Mouse (Mus musculus): ENCODE results near the gene Mb21d2. TPM values are rescaled to one million over a fixed set of nuclear protein-coding genes. Genes with fewer than 3 reads are reported as not detected.

Gene Mb21d2
- 10 to 100 TPM in 2 of 4 experiments, 1 to 10 TPM in 2; 8.9 to 14.4 (median 11.4) TPM for total RNA-seq (2022)

DNA sequence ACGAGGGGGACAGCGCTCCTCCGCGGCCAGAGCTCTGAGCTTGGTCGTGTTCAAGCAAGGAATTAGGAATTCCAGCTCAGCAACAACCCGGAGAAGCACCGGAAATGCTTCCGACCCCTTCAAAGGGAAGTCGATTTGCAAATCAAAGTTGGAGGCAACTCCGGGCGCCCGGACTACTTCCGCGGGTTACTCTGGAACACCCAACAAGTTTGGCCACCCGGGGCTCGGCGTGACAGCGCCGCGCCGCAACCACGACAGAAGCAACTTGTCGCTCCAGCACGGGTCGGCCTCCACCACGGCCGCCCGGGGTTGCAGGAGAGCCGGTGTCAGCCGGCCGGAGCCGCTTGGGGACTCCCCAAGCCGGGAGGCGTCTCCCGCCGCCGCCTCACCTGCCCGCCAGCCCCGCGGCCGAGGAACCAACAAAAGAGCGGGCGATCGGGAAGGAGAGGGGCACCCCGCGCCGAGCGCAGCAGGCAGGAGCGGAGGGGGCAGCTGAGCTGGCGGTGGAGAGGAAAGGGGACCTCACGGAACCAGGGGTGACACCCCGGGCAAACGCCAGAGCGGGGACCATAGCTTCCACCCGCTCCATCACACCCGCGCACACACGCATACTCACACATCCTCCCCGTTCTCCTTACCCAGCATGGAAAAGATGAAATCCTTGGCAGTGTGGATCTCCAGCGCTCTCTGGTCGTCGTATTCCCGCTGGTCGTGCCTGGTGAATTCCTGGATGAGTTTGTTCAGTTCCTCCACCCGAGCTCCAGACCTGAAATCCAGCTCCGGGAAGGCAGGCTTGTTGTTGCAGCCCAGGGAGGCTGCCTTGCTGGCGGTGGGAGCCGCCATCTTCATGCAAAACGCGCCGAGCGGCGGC lies at the start of gene Mb21d2:
Gene Mb21d2, minus strand, starts transcription at position 859 of the 871 bp plus-strand sequence.
- DNase-seq (ENCODE audit: low spot score in 2 of 2), result peak; percentile 8 to 23

DNA sequence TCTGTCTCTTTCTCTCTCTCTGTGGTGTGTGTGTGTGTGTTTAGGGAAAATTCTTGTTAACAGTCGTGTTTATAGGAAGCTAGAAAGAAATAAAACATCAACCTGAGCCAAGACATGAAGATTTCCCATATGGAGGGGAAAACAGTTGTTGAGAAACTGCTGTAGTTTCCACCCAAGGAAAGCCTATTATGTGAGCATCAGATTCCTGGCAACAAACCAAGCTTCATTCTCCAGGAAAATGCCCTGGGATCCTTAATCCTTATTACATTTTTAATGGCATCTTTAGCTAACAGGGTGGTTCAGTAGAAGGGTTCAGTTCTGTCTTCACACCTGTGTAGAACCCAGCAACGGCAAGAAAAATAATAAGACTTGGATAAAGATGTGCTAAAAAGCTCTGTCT lies 36.8 kb upstream of the Mb21d2 start:
- no peak for DNase-seq (ENCODE audit: low spot score in 2 of 2)

DNA sequence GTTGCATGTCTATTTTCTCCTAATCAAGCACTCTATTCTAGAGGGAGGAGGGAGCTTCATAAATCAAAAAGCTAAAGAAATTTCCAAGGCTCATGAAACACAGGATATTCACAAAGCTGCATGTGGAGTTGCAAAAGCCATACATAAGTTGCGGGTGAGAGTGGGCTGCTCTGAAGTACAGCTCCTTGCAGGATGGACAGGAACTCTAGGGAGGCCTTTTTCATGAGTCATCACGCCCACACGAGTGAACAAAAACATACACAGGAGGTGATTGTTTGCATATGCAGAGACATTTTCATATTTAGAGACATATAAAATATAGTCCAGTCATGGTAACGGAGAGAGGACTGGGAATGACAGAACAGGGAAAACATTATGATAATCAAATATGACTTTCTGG lies 34.6 kb upstream of the Mb21d2 start:
- no peak for DNase-seq (ENCODE audit: low spot score in 2 of 2)

DNA sequence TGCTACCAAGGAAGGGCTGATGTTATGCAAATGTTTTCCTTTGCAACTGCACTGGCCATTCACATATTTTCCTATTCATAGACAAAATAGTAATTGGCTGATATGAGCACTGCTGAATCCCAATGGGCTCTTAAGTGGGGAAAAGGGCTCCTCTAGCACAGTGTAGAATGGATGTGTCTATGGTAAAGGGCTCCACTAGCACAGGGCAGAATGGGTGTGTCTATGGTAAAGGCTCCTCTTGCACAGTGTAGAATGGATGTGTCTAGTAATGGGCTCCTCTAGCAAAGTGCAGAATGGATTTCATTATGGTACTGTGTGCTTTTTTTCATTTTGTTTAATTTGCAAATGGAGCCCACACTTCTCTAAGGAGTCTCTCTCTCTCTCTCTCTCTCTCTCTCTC lies 33.5 kb upstream of the Mb21d2 start:
- no peak for DNase-seq (ENCODE audit: low spot score in 2 of 2)

DNA sequence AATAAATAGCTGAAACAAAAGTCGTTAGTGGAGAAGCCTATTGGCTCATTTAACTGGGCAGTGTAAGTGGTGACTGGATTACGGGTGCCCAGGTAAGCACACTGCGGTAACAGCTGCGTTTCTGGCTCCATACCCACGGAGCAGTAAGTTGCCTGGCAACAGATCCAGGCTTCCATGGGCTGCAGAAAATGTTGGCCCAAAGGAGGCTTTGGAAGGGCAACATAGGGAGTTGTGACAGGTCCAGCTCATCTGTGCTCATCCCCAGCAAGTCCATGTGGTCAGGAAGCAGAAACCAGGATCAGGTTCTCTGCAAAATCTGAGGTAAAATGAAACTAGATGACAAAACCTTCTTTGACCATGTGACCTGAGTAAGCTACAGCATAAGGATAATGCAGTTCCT lies 20.3 kb upstream of the Mb21d2 start:
- DNase-seq (ENCODE audit: low spot score in 2 of 2), result no peak

DNA sequence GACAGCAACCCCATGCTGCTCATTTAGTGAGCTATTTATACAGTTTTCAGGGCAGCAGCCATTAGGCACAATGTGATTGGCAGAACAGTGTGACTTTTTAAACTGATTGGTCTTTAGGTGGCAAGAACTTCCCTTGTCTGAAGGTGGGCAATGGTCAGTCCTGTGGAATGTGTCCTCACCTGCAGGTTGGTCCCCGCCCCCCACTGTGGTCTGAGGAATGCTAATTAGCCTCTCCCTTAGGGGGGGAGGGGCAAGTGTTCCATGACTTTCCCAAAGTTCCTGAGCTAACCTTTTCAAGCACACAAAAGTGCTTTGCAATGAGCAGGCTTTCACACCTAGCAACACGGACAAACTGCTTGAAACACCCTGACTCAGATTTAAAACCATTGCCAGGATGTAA lies 13.8 kb upstream of the Mb21d2 start:
- DNase-seq (ENCODE audit: low spot score in 2 of 2), result no peak

DNA sequence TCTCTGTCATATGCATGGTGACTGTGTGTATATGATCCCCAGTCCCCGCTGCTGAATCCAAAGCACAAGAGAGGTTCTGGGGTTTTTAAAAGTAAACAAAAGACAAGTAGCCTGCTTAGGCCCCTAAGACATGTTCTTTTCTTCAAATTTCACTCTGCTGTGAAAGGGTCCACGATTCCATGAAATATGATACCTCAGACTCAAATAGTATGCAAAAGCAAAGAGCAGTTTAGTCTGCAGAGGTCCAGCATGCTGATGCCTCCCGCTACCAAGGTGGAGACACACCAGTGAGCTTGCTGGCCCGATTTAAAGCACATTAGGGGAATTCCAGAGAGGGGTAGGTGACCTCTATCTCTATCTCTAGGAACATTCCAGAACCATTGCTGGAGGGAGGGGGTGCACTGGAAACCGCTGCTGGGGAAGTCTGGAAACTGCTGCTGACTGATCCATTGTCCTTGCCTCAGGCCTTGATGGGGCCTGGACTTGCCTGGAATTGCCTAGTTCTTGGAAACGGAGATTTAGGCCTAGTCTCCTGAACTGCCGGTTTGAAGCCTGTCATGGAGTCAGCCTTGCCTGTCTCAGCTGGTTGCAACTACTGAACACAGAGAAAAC lies 6.8 kb upstream of the Mb21d2 start:
- DNase-seq (ENCODE audit: low spot score in 2 of 2), result no peak

DNA sequence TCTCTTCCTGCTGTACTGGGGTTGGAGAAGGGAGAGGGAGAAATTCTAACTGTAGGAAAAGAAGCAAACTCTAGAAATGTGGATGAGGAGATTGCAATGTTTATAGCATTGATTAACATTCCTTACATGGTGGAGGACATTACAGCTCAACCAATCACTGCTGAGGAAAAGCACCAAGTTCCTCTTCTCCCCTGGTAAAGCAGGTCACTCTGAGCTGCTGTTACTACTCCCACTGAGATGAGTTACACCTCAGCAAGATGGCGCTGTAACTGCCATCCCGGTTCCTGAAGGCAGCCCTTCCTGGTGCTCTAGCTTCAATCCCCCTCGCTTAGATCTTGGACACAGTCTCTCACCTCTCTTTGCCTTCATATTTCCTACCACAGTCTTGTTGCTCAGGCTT lies 6.2 kb upstream of the Mb21d2 start:
- DNase-seq (ENCODE audit: low spot score in 2 of 2), result no peak

DNA sequence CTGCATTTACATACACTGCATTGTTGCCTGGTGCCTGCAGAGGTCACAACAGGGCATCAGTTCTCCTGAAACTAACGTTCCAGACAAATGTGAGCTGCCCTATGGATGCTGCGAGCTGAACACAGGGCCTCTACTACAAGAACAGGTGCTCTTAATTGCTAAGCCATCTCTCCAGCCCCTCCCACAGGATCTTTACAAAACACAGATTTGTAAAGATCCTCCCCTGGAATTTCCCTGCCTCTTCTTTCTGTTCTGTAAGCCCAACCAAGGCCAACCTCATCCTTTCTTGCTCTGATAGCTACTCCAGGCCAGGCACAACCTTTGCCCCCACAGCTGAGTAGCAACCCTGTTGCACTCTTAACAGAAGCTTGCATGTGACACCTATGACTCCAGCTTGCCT lies 1.7 kb upstream of the Mb21d2 start:
- DNase-seq (ENCODE audit: low spot score in 2 of 2), result no peak

DNA sequence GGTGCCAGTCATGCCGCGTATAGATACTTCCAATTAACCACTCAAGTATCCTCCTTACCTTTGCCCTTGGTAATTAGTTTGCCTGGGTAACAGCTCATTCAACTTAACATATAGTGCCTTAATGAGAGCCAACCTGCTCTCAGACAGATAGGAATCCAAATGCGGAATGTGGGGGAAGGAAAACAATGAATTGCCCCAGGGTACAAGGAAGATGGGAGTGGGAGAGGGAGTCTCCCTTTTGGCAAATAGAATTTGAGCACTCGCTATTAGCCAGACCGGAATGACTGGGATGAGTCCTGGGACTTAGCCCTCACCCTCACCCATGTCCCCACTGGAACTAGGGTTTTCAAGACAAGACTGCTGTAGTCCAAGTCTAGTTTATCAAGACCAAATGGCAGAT lies 953 bp upstream of the Mb21d2 start:
- DNase-seq (ENCODE audit: low spot score in 2 of 2), result no peak

DNA sequence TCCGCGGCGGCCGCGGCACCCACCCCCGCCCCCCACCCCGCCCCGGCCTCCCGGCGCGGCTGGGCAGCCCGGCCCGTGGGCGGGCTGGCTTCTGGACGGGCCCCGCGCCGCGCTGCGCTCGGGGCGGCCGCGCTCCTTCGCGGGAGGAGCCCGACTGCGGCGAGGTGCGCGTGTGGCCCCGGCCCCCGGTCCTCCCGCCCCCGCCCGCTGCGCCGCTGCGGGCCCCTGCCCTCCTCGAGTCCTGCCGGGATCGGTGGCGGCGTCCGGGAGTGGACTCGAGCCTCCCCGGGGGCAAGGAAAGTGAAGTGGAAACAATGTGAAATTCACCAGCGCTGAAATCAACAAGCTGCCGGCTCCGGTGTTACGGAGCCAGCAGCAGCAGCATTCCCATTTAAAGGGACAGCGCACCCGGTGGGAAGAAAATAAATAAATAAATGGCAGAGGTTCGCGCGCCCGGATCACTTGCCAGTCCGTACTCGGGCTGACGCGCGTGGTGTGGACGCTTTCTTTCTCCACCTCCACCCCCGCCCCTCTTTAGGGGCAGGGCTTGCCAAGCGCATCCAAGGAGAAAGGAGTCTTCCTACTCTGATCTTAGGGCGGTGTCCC lies 316 bp upstream of the Mb21d2 start:
- DNase-seq (ENCODE audit: low spot score in 2 of 2), result peak; percentile 21 to 25

DNA sequence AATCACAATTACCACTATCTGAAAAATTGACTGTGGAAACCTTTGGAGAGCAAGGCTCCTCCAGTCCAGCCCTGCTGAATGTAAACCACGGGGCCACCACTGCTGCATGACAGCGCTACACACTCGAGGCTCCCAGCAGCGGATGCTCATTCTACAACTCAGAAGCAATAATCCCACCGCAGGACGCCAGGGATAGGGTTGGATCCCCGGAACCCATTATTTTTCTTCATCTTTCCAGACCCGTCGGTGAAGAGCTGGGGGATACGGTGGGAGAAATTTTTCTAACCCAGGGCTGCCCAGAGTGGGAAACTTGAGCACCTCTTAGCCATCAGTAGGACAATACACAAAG lies 1.0 kb downstream of the Mb21d2 start:
- no peak for DNase-seq (ENCODE audit: low spot score in 2 of 2)

DNA sequence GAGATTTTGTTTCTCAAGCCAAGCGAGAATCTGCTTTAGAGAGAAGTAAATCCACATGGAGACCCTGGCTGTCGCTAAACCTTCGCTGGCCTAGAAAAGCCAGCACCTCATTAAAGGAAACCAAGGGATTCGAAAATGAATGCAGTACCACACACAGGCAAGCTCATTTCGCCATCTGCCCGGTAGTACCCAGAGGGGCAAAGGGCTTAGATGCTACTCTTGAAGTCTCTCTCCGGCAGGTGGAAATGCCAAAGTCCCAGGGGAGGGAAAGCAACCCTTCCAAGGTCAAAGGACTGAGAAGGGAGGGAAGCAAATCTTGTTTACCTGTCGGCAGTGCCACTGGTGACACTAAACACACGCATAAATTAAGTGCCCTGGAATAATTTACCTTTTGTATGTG lies 2.1 kb downstream of the Mb21d2 start:
- no peak for DNase-seq (ENCODE audit: low spot score in 2 of 2)

DNA sequence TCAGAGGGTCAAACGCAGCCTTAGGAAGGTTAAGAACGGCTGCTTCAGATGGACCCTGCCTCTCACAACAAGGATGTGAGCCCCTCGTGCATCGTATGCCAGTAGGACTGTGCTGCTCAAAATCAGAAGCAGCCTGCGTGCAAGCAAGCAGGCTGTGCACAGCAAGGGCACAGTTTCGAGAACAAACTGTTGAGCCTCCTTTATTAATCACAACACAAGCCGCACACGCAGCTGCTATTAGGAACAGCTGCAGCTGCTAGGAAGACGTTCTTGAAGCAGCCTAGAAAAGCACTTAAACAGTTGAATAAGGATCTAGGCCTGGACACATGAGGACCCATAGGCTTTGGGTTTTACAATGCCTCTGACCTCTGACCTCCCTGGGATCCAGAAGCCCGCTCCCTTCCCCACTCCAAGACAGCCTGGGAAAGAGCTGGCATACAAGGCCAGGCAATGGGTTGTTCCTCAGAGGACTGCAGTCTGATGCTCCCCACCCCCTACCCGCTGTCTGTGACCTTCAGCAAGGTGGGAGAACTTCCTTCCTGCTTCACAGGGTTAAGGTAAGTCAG lies 10.1 kb downstream of the Mb21d2 start:
- no peak for DNase-seq (ENCODE audit: low spot score in 2 of 2)

DNA sequence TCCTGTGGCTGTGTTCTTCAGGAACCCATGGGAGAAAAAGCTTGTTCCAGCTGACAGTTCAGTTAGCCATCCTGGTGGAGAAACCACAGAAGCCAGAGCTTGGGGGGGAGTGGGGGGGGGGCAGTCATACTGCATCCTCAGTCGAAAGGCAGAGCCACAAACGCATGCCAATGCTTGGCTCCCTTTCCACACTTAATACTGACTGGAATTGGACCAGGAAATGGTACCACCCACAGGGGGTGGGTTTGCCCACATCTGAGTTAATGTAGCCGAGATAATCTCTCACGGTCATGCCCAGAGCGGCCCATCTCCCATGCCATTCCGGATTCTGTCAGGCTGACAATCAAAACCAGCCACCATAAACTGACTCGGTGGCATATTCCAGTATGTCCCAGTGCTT lies 14.1 kb downstream of the Mb21d2 start:
- DNase-seq (ENCODE audit: low spot score in 2 of 2), result no peak

DNA sequence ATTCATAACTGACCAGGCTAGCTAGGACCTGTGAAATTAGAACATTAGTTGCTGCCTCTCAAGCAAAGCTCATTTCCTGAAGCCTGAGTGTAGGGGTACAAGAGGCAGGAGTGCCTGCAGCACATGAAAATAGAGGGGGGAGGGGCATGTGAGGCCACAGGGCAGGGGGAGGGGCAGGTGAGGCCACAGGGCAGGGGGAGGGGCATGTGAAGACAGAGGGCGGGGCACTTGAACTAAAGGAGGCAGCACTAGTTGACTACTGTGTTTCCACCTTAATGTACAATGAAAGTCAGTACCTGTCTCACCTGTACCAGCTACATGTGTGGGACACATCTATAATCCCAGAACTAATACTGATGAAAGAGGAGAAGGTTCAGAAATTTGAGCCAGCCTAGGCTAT lies 14.8 kb downstream of the Mb21d2 start:
- DNase-seq (ENCODE audit: low spot score in 2 of 2), result no peak

DNA sequence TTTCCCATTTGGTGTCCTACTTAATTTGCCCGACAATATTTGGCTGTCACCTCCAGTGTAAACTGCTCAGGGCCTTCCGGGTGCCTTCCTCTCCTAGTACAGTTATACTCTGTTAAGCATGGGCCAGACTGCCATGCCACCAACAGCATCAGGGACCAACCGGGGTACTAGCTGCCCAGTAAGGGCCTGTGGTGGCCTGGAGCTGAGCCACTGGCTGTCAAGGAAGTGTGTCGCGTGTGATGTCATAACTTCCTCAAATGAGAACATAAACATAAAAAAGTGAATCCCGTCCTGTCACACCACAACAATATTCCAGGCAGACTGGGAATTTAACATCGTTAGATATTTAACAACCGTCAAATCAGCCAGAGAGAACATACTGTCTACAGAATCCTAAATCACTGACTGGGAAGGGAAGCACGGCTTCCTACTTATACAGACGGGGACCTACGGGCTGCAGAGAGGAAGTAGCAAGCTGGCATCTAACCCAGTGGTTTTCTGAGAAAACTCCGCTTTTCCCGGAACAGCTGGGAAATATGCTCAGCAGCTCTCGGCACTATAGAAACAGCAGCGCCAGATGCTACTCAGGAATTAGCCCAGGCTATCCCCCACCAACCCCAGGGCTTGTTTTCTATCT lies 17.9 kb downstream of the Mb21d2 start:
- no peak for DNase-seq (ENCODE audit: low spot score in 2 of 2)

DNA sequence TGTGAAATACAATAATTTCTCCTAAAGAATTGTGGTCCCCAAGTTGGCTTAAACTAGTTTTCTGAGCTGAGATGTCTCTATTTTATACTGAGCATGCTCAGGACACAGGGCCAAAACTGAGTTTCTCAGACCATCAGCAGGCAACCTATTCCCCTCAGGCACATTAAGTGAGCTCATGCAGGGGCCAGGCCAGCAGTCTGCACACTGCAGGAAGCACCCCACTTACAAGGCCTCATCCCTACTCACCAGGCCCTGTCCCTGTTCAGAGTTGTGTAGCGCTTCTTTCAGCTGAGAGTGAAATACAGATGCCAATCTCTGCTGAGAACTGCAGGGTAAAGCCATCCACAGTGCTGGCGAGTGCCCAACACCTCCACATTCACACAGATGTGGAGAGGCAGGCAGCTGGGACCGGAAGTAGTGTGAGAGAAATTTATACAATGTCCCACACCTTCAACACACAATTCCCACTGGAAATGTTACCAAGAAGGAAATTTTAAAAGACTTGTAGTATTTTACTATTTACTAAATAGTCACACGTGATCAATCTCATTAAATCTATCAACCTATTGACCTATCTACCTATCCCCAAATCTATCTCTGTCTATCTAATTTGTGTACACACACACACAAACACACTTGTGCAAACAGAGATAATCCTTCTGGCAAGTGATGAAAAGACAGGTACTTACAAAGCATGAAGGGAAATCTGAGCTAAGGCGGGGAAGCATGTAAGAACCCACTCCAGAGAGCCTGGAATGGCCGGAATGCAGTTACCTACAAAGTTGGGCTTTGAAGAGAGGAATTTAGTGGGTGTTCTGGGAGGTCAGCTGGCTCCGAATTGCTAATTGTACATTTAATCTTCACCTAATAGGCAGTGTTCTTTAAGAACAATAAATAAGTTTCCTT lies 22.9 kb downstream of the Mb21d2 start:
- DNase-seq (ENCODE audit: low spot score in 2 of 2), result peak in 1 of 2 experiments; percentile 11

DNA sequence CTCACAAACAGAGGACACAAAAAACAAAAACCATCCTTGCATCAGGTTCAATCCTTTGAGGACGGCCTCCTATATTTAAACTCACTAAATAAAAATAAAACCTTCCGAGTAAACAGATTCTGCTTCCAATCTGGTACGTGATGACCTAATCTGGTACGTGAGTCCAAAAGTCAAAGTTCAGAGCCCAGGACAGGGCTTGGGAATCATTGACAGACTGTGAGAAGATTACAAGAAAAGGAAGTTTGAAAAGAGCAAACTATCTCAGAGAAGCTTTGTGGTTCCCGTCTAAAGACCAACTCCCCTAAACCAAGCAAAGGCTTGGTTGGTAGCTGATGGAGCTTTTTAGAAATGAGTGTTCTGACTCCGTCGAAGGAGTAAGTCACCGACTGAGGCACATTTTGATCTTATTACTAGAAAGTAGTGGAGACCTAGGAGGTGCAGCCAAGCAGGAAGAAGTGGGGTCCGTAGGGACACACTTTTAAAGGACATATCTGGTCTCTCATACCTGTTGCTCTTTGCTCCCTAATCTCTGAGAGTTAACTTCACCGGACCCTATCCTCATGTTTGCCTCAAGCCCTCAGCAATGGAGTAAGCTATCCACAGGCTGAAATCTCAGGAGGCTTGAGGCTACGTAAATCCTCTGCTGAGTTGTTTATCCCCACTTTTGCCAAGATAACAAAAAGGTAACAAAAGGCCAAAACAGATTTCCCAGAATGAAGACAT lies 23.7 kb downstream of the Mb21d2 start:
- DNase-seq (ENCODE audit: low spot score in 2 of 2), result no peak

Data from gastrocnemius, adult 8-10 months (tissue).